ENCODE assay signal across 10 mouse cellular contexts in the genomic region with DNA sequence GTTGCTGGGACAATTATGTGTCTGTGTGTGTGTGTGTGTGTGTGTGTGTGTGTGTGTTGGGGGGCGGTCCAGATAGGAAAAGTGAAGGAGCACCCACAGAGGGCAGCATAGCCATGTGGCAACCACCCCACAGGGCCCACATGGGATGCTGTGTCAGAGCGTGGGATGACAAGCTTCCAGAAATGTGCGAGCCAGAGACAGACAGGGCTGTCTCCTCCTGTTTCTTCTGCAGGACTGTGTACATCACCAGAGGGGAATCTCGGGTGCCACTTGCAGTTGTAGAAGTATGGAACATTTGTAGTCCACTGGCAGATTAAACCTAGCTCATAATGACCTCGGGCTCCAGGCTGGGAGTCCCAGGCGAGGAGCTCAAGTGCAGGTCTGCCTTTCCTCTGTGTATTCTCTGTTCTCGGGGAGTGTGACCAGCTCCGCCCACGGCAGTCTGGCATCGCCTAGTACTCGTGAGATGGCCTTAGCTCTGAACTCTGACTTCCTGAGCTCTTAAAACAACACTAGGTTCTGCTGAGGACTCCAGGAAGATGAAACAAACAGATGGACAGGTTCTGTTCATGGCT. TPM values are rescaled to one million over a fixed set of nuclear protein-coding genes. Genes with fewer than 3 reads are reported as not detected.
DNase-seq lines count a peak whose midpoint lies in the region; ATAC-seq and TF ChIP-seq lines count a peak whose summit lies in the region.
"Had no signal": no experiment of that assay in that cellular context is flagged by ENCODE, and none has a peak within 500 bp of the region (broad histone marks: within the 10 kb centered on the region; RNA-seq: fewer than 3 reads in every experiment).

No protein-coding gene starts in this region.

- TF ChIP-seq CTCF in heart, postnatal 0 days (IDR thresholded peaks at IDR 0.05; ENCODE audit: low read depth): no peak

- H3K9me3 ChIP-seq in heart, postnatal 0 days (replicated peaks; ENCODE audit: control insufficient read depth, low read length): no peaks in the 10 kb centered on the region
- no peaks in the 10 kb centered on the region for H3K9me3 ChIP-seq in midbrain, embryonic 14.5 days (ENCODE audit: control insufficient read depth, low read length)
- H3K9me3 ChIP-seq in midbrain, embryonic 13.5 days: no peaks in the 10 kb centered on the region
- no peaks in the 10 kb centered on the region for H3K9me3 ChIP-seq in hindbrain, embryonic 16.5 days (ENCODE audit: control insufficient read depth, low read length)
- H3K9me3 ChIP-seq in neural tube, embryonic 15.5 days (replicated peaks): no peaks in the 10 kb centered on the region
- H3K9me3 ChIP-seq: forebrain, embryonic 13.5 days had no signal

- ATAC-seq in heart, postnatal 0 days (ENCODE audit: insufficient read depth, low read depth): no peak; the same call in 1 of the 2 replicates
- ATAC-seq in midbrain, embryonic 14.5 days (ENCODE audit: low FRiP score, low TSS enrichment): 0 out of 2 replicates have a peak, but pooled peaks have one; percentile 6
- no peak for ATAC-seq in midbrain, embryonic 13.5 days
- ATAC-seq in hindbrain, embryonic 16.5 days: peak; percentile 39; the same call in 1 of the 2 replicates
- no peak for ATAC-seq in neural tube, embryonic 15.5 days (ENCODE audit: low FRiP score)

- H3K4me3 ChIP-seq in heart, postnatal 0 days (ENCODE audit: low read depth, low read length): no peak overlapping the region
- H3K4me3 ChIP-seq in midbrain, embryonic 14.5 days (replicated peaks; ENCODE audit: low read depth, low read length): no peak overlapping the region
- H3K4me3 ChIP-seq in midbrain, embryonic 13.5 days (replicated peaks): no peak overlapping the region
- no peak overlapping the region for H3K4me3 ChIP-seq in hindbrain, embryonic 16.5 days (ENCODE audit: low read length)
- no peak overlapping the region for H3K4me3 ChIP-seq in neural tube, embryonic 15.5 days (replicated peaks)
- H3K4me3 ChIP-seq: forebrain, embryonic 13.5 days had no signal

- TF ChIP-seq EP300 in heart, postnatal 0 days (IDR thresholded peaks at IDR 0.05; ENCODE audit: low read depth): no peak

- 0 out of 2 replicates have a peak overlapping the region, but pooled peaks have one; percentile 4 for H3K27ac ChIP-seq in heart, postnatal 0 days (ENCODE audit: low read depth)
- no peak overlapping the region for H3K27ac ChIP-seq in midbrain, embryonic 14.5 days (replicated peaks; ENCODE audit: low read depth, low read length)
- no peak overlapping the region for H3K27ac ChIP-seq in midbrain, embryonic 13.5 days
- no peak overlapping the region for H3K27ac ChIP-seq in hindbrain, embryonic 16.5 days (ENCODE audit: low read depth, low read length)
- 0 out of 2 replicates have a peak overlapping the region, but pooled peaks have one; percentile 19 for H3K27ac ChIP-seq in neural tube, embryonic 15.5 days (replicated peaks)
- H3K27ac ChIP-seq: forebrain, embryonic 13.5 days; macrophage had no signal

- no peak overlapping the region for H3K9ac ChIP-seq in heart, postnatal 0 days (replicated peaks; ENCODE audit: low read depth, low read length)
- no peak overlapping the region for H3K9ac ChIP-seq in midbrain, embryonic 14.5 days (replicated peaks; ENCODE audit: low read length)
- H3K9ac ChIP-seq in midbrain, embryonic 13.5 days (replicated peaks): no peak overlapping the region
- no peak overlapping the region for H3K9ac ChIP-seq in hindbrain, embryonic 16.5 days (ENCODE audit: low read depth, low read length)
- no peak overlapping the region for H3K9ac ChIP-seq in neural tube, embryonic 15.5 days (replicated peaks)

- no peak overlapping the region for H3K4me2 ChIP-seq in heart, postnatal 0 days (ENCODE audit: low read depth, low read length)
- no peak overlapping the region for H3K4me2 ChIP-seq in midbrain, embryonic 14.5 days (ENCODE audit: low read length)
- H3K4me2 ChIP-seq in midbrain, embryonic 13.5 days (replicated peaks): no peak overlapping the region
- no peak overlapping the region for H3K4me2 ChIP-seq in hindbrain, embryonic 16.5 days (ENCODE audit: low read length)
- no peak overlapping the region for H3K4me2 ChIP-seq in neural tube, embryonic 15.5 days
- H3K4me2 ChIP-seq: forebrain, embryonic 13.5 days had no signal

- WGBS in heart, postnatal 0 days: 48% methylated on average over 11 of the region's 11 CpGs
- WGBS in midbrain, embryonic 14.5 days: 57% methylated on average over 11 of the region's 11 CpGs
- 60% methylated on average over 11 of the region's 11 CpGs for WGBS in midbrain, embryonic 13.5 days
- 59% methylated on average over 11 of the region's 11 CpGs for WGBS in hindbrain, embryonic 16.5 days
- 62% methylated on average over 11 of the region's 11 CpGs for WGBS in neural tube, embryonic 15.5 days

- no peak for DNase-seq in heart, postnatal 0 days (ENCODE audit: low spot score)
- no peak for DNase-seq in heart, adult 18-20 months
- no peak for DNase-seq in midbrain, embryonic 14.5 days
- DNase-seq in urinary bladder, postnatal 36 days (ENCODE audit: low spot score in 2 of 2): no peak
- DNase-seq in cerebellum, adult 11 months: no peak

- no peaks in the 10 kb centered on the region for H3K4me1 ChIP-seq in heart, postnatal 0 days (ENCODE audit: control insufficient read depth, insufficient read depth)
- H3K4me1 ChIP-seq in midbrain, embryonic 14.5 days (ENCODE audit: control insufficient read depth, insufficient read depth, low read length): no peaks in the 10 kb centered on the region
- H3K4me1 ChIP-seq in midbrain, embryonic 13.5 days (replicated peaks): 0 out of 2 replicates have a peak, but pooled peaks cover 3% of the 10 kb centered on the region
- H3K4me1 ChIP-seq in hindbrain, embryonic 16.5 days (ENCODE audit: control insufficient read depth, insufficient read depth, low read depth, low read length): peaks cover 5% of the 10 kb centered on the region
- peaks cover 19% of the 10 kb centered on the region for H3K4me1 ChIP-seq in neural tube, embryonic 15.5 days

- peaks cover 29% of the 10 kb centered on the region for H3K36me3 ChIP-seq in heart, postnatal 0 days (replicated peaks; ENCODE audit: control insufficient read depth, insufficient read depth, low read length)
- no peaks in the 10 kb centered on the region for H3K36me3 ChIP-seq in midbrain, embryonic 14.5 days (ENCODE audit: control insufficient read depth, insufficient read depth, low read length)
- no peaks in the 10 kb centered on the region for H3K36me3 ChIP-seq in midbrain, embryonic 13.5 days
- H3K36me3 ChIP-seq in hindbrain, embryonic 16.5 days (ENCODE audit: control insufficient read depth, insufficient read depth, low read length): no peaks in the 10 kb centered on the region
- no peaks in the 10 kb centered on the region; the same call in 1 of the 2 replicates for H3K36me3 ChIP-seq in neural tube, embryonic 15.5 days

- H3K27me3 ChIP-seq in heart, postnatal 0 days (ENCODE audit: control insufficient read depth, insufficient read depth, low read length): 0 out of 2 replicates have a peak, but pooled peaks cover 2% of the 10 kb centered on the region
- no peaks in the 10 kb centered on the region for H3K27me3 ChIP-seq in midbrain, embryonic 14.5 days (ENCODE audit: control insufficient read depth, insufficient read depth, low read length)
- H3K27me3 ChIP-seq in midbrain, embryonic 13.5 days: no peaks in the 10 kb centered on the region
- no peaks in the 10 kb centered on the region for H3K27me3 ChIP-seq in hindbrain, embryonic 16.5 days (replicated peaks; ENCODE audit: control insufficient read depth, insufficient read depth, low read length)
- H3K27me3 ChIP-seq in neural tube, embryonic 15.5 days (replicated peaks): 0 out of 2 replicates have a peak, but pooled peaks cover 2% of the 10 kb centered on the region

RNA-seq across cellular contexts. Expression of a gene that starts 0.8 kb away (rescaled TPM):
- total RNA-seq in heart, postnatal 0 days (2014; rRNA removed; ENCODE audit: low replicate concordance): not detected in 2 replicates
- 0.14 TPM in 2 replicates for polyA plus RNA-seq in heart, postnatal 0 days (2015; fragmentation: Nextera tagmentation; extraction: Ambion mirVana)
- total RNA-seq in heart, adult 18-20 months (2021): under 1 TPM in 1 of 2 experiments, not detected in 1; 0.47 TPM
- 0.45 and 1.00 TPM in 2 replicates for polyA plus RNA-seq in midbrain, embryonic 14.5 days (2014; fragmentation: Nextera tagmentation; extraction: Ambion mirVana)
- polyA plus RNA-seq in midbrain, embryonic 13.5 days (2015; fragmentation: Nextera tagmentation; extraction: Ambion mirVana): 0.19 and 0.31 TPM in 2 replicates
- polyA plus RNA-seq in hindbrain, embryonic 16.5 days (2015; fragmentation: Nextera tagmentation; extraction: Ambion mirVana): 1.1 and 1.5 TPM in 2 replicates
- polyA plus RNA-seq in neural tube, embryonic 15.5 days (2015; fragmentation: Nextera tagmentation; extraction: Ambion mirVana): 1.1 and 1.3 TPM in 2 replicates
- polyA plus RNA-seq: macrophage had no signal

RNA-seq across cellular contexts. Expression of a gene that starts 10.4 kb away (rescaled TPM):
- total RNA-seq in heart, postnatal 0 days (2014; rRNA removed; ENCODE audit: low replicate concordance): 1.2 and 1.3 TPM in 2 replicates
- polyA plus RNA-seq in heart, postnatal 0 days (2015; fragmentation: Nextera tagmentation; extraction: Ambion mirVana): 1.4 and 1.5 TPM in 2 replicates
- 1 to 10 TPM; 1.3 to 1.7 TPM for total RNA-seq in heart, adult 18-20 months (2021)
- 0.94 and 1.3 TPM in 2 replicates for polyA plus RNA-seq in midbrain, embryonic 14.5 days (2014; fragmentation: Nextera tagmentation; extraction: Ambion mirVana)
- polyA plus RNA-seq in midbrain, embryonic 13.5 days (2015; fragmentation: Nextera tagmentation; extraction: Ambion mirVana): 0.58 and 0.89 TPM in 2 replicates
- 2.0 and 2.4 TPM in 2 replicates for polyA plus RNA-seq in hindbrain, embryonic 16.5 days (2015; fragmentation: Nextera tagmentation; extraction: Ambion mirVana)
- 1.7 and 1.8 TPM in 2 replicates for polyA plus RNA-seq in neural tube, embryonic 15.5 days (2015; fragmentation: Nextera tagmentation; extraction: Ambion mirVana)

RNA-seq across cellular contexts. Expression of a gene that starts 17.1 kb away (rescaled TPM):
- total RNA-seq in heart, postnatal 0 days (2014; rRNA removed; ENCODE audit: low replicate concordance): 0.15 TPM in 1 of 2 replicates, not detected in the other
- polyA plus RNA-seq in heart, postnatal 0 days (2015; fragmentation: Nextera tagmentation; extraction: Ambion mirVana): not detected in 2 replicates
- not detected for total RNA-seq in heart, adult 18-20 months (2021)
- not detected in 2 replicates for polyA plus RNA-seq in midbrain, embryonic 14.5 days (2014; fragmentation: Nextera tagmentation; extraction: Ambion mirVana)
- not detected in 2 replicates for polyA plus RNA-seq in midbrain, embryonic 13.5 days (2015; fragmentation: Nextera tagmentation; extraction: Ambion mirVana)
- polyA plus RNA-seq in hindbrain, embryonic 16.5 days (2015; fragmentation: Nextera tagmentation; extraction: Ambion mirVana): not detected in 2 replicates
- not detected in 2 replicates for polyA plus RNA-seq in neural tube, embryonic 15.5 days (2015; fragmentation: Nextera tagmentation; extraction: Ambion mirVana)
- polyA plus RNA-seq: forebrain, embryonic 13.5 days had no signal

RNA-seq across cellular contexts. Expression of a gene that starts 51.2 kb away (rescaled TPM):
- total RNA-seq in heart, postnatal 0 days (2014; rRNA removed; ENCODE audit: low replicate concordance): 1.7 and 2.3 TPM in 2 replicates
- polyA plus RNA-seq in heart, postnatal 0 days (2015; fragmentation: Nextera tagmentation; extraction: Ambion mirVana): 5.2 and 5.7 TPM in 2 replicates
- 1 to 10 TPM; 2.3 to 3.1 TPM for total RNA-seq in heart, adult 18-20 months (2021)
- 144 and 145 TPM in 2 replicates for polyA plus RNA-seq in midbrain, embryonic 14.5 days (2014; fragmentation: Nextera tagmentation; extraction: Ambion mirVana)
- polyA plus RNA-seq in midbrain, embryonic 13.5 days (2015; fragmentation: Nextera tagmentation; extraction: Ambion mirVana): 128 TPM in 2 replicates
- 137 and 139 TPM in 2 replicates for polyA plus RNA-seq in hindbrain, embryonic 16.5 days (2015; fragmentation: Nextera tagmentation; extraction: Ambion mirVana)
- polyA plus RNA-seq in neural tube, embryonic 15.5 days (2015; fragmentation: Nextera tagmentation; extraction: Ambion mirVana): 99.6 and 116 TPM in 2 replicates

RNA-seq across cellular contexts. Expression of a gene that starts 53.4 kb away (rescaled TPM):
- total RNA-seq in heart, postnatal 0 days (2014; rRNA removed; ENCODE audit: low replicate concordance): 29.6 and 38.7 TPM in 2 replicates
- polyA plus RNA-seq in heart, postnatal 0 days (2015; fragmentation: Nextera tagmentation; extraction: Ambion mirVana): 21.9 and 24.8 TPM in 2 replicates
- 10 to 100 TPM; 17.7 to 19.2 TPM for total RNA-seq in heart, adult 18-20 months (2021)
- 6.3 and 6.9 TPM in 2 replicates for polyA plus RNA-seq in midbrain, embryonic 14.5 days (2014; fragmentation: Nextera tagmentation; extraction: Ambion mirVana)
- 6.4 and 7.3 TPM in 2 replicates for polyA plus RNA-seq in midbrain, embryonic 13.5 days (2015; fragmentation: Nextera tagmentation; extraction: Ambion mirVana)
- polyA plus RNA-seq in hindbrain, embryonic 16.5 days (2015; fragmentation: Nextera tagmentation; extraction: Ambion mirVana): 13.4 and 15.2 TPM in 2 replicates
- 13.9 and 14.5 TPM in 2 replicates for polyA plus RNA-seq in neural tube, embryonic 15.5 days (2015; fragmentation: Nextera tagmentation; extraction: Ambion mirVana)

Comparison
In these comparisons a context has a peak if more than half of its experiments do, and no peak if none do; other contexts are left out.
1. ATAC-seq: peak in midbrain, embryonic 14.5 days (single experiment) and hindbrain, embryonic 16.5 days (single experiment); none in heart, postnatal 0 days (single experiment), midbrain, embryonic 13.5 days (single experiment) and neural tube, embryonic 15.5 days (single experiment).
2. H3K27ac ChIP-seq: peak in heart, postnatal 0 days (single experiment) and neural tube, embryonic 15.5 days (single experiment); none in midbrain, embryonic 14.5 days (single experiment), midbrain, embryonic 13.5 days (single experiment) and hindbrain, embryonic 16.5 days (single experiment).